In genomic region chr7:73909432-73910205, GRCm38 (mm10) we compare ENCODE assay signal across 22 mouse cellular contexts.
"Had no signal": no experiment of that assay in that cellular context is flagged by ENCODE, and none has a peak within 500 bp of the region (broad histone marks: within the 10 kb centered on the region; RNA-seq: fewer than 3 reads in every experiment).

No protein-coding gene starts in this region.

- H3K4me3 ChIP-seq: kidney, embryonic 15.5 days; left cerebral cortex, adult 2 months; limb, embryonic 12.5 days; limb, embryonic 15.5 days; midbrain, embryonic 12.5 days; midbrain, embryonic 15.5 days; stomach, embryonic 15.5 days had no signal

- H3K9ac ChIP-seq: kidney, embryonic 15.5 days; limb, embryonic 12.5 days; limb, embryonic 15.5 days; liver, embryonic 14.5 days; liver, postnatal 0 days; lung, embryonic 14.5 days; midbrain, embryonic 12.5 days; midbrain, embryonic 15.5 days; stomach, embryonic 15.5 days had no signal

- DNase-seq: kidney, adult 8-10 months; kidney, postnatal 10 days; kidney, postnatal 36 days; layer of hippocampus, postnatal 36 days; left cerebral cortex, postnatal 4 days; liver, postnatal 0 days; retina, postnatal 1 day; right cerebral cortex, postnatal 25 days; spleen, adult 18-20 months; thymus, postnatal 25 days had no signal

- H3K4me1 ChIP-seq: stomach, embryonic 15.5 days had no signal

- ATAC-seq: liver, postnatal 0 days; lung, postnatal 0 days; midbrain, embryonic 15.5 days had no signal

- H3K27me3 ChIP-seq: kidney, embryonic 15.5 days; limb, embryonic 12.5 days; limb, embryonic 15.5 days; midbrain, embryonic 15.5 days; stomach, embryonic 15.5 days had no signal

- H3K27ac ChIP-seq: kidney, embryonic 15.5 days; left cerebral cortex, adult 2 months; limb, embryonic 15.5 days; liver, embryonic 14.5 days; macrophage; midbrain, embryonic 12.5 days; midbrain, embryonic 15.5 days; stomach, embryonic 15.5 days had no signal

- H3K9me3 ChIP-seq: kidney, embryonic 15.5 days; limb, embryonic 12.5 days; limb, embryonic 15.5 days; midbrain, embryonic 12.5 days; midbrain, embryonic 15.5 days; stomach, embryonic 15.5 days had no signal

- H3K36me3 ChIP-seq: kidney, embryonic 15.5 days; limb, embryonic 12.5 days; limb, embryonic 15.5 days; midbrain, embryonic 12.5 days; midbrain, embryonic 15.5 days; stomach, embryonic 15.5 days had no signal

- H3K4me2 ChIP-seq: kidney, embryonic 15.5 days; limb, embryonic 15.5 days; liver, embryonic 11.5 days; lung, embryonic 14.5 days; midbrain, embryonic 12.5 days; midbrain, embryonic 15.5 days; stomach, embryonic 15.5 days had no signal
